Mouse (Mus musculus): ENCODE results near the gene Slc7a5. TPM values are rescaled to one million over a fixed set of nuclear protein-coding genes. Genes with fewer than 3 reads are reported as not detected.

The Slc7a5 gene
- polyA plus RNA-seq, 1 experiment: 104 TPM

DNA sequence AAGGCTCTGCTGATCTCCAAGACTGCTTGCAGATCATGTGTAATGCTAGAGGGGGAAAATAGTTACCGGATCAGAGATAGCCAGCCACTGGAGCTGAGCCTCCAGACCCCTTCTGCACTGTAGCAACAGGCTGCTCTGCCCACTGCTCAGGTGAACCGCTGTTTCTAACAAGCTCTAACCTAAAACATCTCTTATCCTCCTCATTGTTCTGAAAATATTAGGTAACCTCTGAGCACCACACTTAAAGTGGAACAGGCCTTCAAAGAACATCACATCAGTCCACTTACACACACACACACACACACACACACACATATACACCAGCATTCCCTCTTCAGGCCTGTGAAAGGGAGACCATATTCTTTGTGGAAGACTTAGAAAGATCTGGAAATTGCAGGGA, 75.4 kb downstream of the Slc7a5 start:
- Histone ChIP-seq H3K27me3 (ENCODE audit: control insufficient read depth, insufficient read depth, low read length) (no peaks in the 10 kb centered on the region), H3K36me3 (ENCODE audit: control insufficient read depth, insufficient read depth, low read length) (no peaks in the 10 kb centered on the region), H3K4me1 (ENCODE audit: control insufficient read depth, insufficient read depth, low read length) (peaks cover 6% of the 10 kb centered on the region), H3K4me3 (ENCODE audit: control insufficient read depth, low read depth, low read length) (no peak overlapping the region), H3K27ac (ENCODE audit: control insufficient read depth, insufficient read depth, low read depth, low read length) (no peak overlapping the region)
- TF ChIP-seq POLR2A (IDR thresholded peaks at IDR 0.05; ENCODE audit: control insufficient read depth, low read depth, low read length) (no peak), CTCF (IDR thresholded peaks at IDR 0.05; ENCODE audit: control insufficient read depth, insufficient read depth, insufficient replicate concordance, low read depth, low read length) (no peak)

Other genes starting within 250 kb of the Slc7a5 start
- 3.1 and 3.3 TPM in 2 replicates for gene Jph3, start 178.1 kb downstream of the Slc7a5 start, polyA plus RNA-seq (2012; rRNA removed)
- gene Klhdc4, start 78.1 kb downstream of the Slc7a5 start, polyA plus RNA-seq (2012; rRNA removed): 12.5 and 13.6 TPM in 2 replicates
- gene Car5a, start 37.2 kb upstream of the Slc7a5 start, polyA plus RNA-seq (2012; rRNA removed): not detected in 2 replicates
- 15.6 and 18.6 TPM in 2 replicates for gene Banp, start 42.1 kb upstream of the Slc7a5 start, polyA plus RNA-seq (2012; rRNA removed)

Measured in testis, adult 2 months (tissue).